Mouse (Mus musculus) liver, embryonic 16.5 days (tissue): Measurements from ENCODE around the gene Fermt1. TPM values are rescaled to one million over a fixed set of nuclear protein-coding genes. Genes with fewer than 3 reads are reported as not detected.

Source experiments
- ATAC-seq: fragments of 200-750 bp; cut with Nextera tagmentation; 2 replicates; pipeline ENCODE4 v1.8.0; 2017; ENCODE audit warnings: low read depth, mild to moderate bottlenecking, moderate number of reproducible peaks, moderate library complexity
- H3K27ac ChIP-seq: fragments of 300-500 bp; sonication (generic); 2 replicates; pipeline ENCODE4 v1.5.1; 2014; ENCODE audit warnings: mild to moderate bottlenecking, low read length
- H3K27me3 ChIP-seq: fragments of 300-500 bp; sonication (generic); 2 replicates; pipeline ENCODE4 v1.6.1; 2014; ENCODE audit warnings: low read depth, low read length, mixed read lengths; ENCODE audit not compliant: control insufficient read depth, insufficient read depth
- H3K36me3 ChIP-seq: fragments of 300-500 bp; sonication (generic); 2 replicates; pipeline ENCODE4 v1.6.1; 2014; ENCODE audit warnings: mild to moderate bottlenecking; ENCODE audit not compliant: control insufficient read depth, insufficient read depth
- H3K4me1 ChIP-seq: fragments of 300-500 bp; sonication (generic); 2 replicates; pipeline ENCODE4 v1.6.1; 2014; ENCODE audit warnings: low read depth, low read length, mixed read lengths; ENCODE audit not compliant: control insufficient read depth
- H3K4me2 ChIP-seq: fragments of 300-500 bp; sonication (generic); 2 replicates; pipeline ENCODE4 v1.6.1; 2014; ENCODE audit warnings: low read depth, low read length, mixed read lengths
- H3K4me3 ChIP-seq: fragments of 300-500 bp; sonication (generic); 2 replicates; pipeline ENCODE4 v1.5.1; 2014; ENCODE audit warnings: low read depth, mild to moderate bottlenecking, low read length
- H3K9ac ChIP-seq: fragments of 300-500 bp; sonication (generic); 2 replicates; pipeline ENCODE4 v1.6.1; 2014; ENCODE audit warnings: low read depth, low read length
- H3K9me3 ChIP-seq: fragments of 300-500 bp; sonication (generic); replicated peaks from 2 replicates; pipeline ENCODE4 v1.6.1; 2016; ENCODE audit warnings: low read length; ENCODE audit not compliant: control insufficient read depth
- WGBS: fragments of 180-500 bp; shearing (Covaris S2); extraction: QIAGEN DNeasy Blood & Tissue Kit; methylation state at CpG from one replicate; pipeline ENCODE4 v1.1.7; 2014; ENCODE audit not compliant: insufficient replicate concordance; 5-methylcytosine and 5-hydroxymethylcytosine counted together
- polyA plus RNA-seq: library from polyadenylated mRNA; unstranded; fragments of >200 nt; fragmentation: Nextera tagmentation; extraction: Ambion mirVana; gene quantifications from 2 replicates; pipeline ENCODE4 v1.2.1, GENCODE M21; 2015

The Fermt1 gene
- polyA plus RNA-seq, 1 experiment from 2014 or later, result 0.21 TPM

GRCm38 (mm10) chr2:132901636-132902035 is 44.1 kb downstream of the Fermt1 start:
- H3K4me3 ChIP-seq, result no peak overlapping the region
- no peaks in the 10 kb centered on the region for H3K36me3 ChIP-seq
- H3K9me3 ChIP-seq, result no peaks in the 10 kb centered on the region
- WGBS, result 59% methylated on average over 4 of the region's 4 CpGs
- no peaks in the 10 kb centered on the region for H3K4me1 ChIP-seq
- H3K27ac ChIP-seq, result no peak overlapping the region
- H3K27me3 ChIP-seq, result no peaks in the 10 kb centered on the region
- H3K9ac ChIP-seq, result no peak overlapping the region
- ATAC-seq, result no peak
- no peak overlapping the region for H3K4me2 ChIP-seq

- ATAC-seq, result no peak
These were observed 45.1 kb downstream of the Fermt1 start for GRCm38 (mm10) chr2:132900596-132900995.

GRCm38 (mm10) chr2:132898211-132898610 is 47.5 kb downstream of the Fermt1 start:
- Histone ChIP-seq H3K27ac (no peak overlapping the region), H3K4me3 (no peak overlapping the region), H3K27me3 (no peaks in the 10 kb centered on the region), H3K9ac (no peak overlapping the region), H3K4me2 (no peak overlapping the region), H3K9me3 (no peaks in the 10 kb centered on the region), H3K36me3 (no peaks in the 10 kb centered on the region), H3K4me1 (no peaks in the 10 kb centered on the region)
- ATAC-seq, result no peak
- 21% methylated on average over 1 of the region's 1 CpGs for WGBS

More at GRCm38 (mm10) chr2:132900596-132900995, 45.1 kb downstream of the Fermt1 start:
- Histone ChIP-seq H3K4me2 (no peak overlapping the region), H3K36me3 (no peaks in the 10 kb centered on the region), H3K9me3 (no peaks in the 10 kb centered on the region), H3K4me1 (no peaks in the 10 kb centered on the region), H3K9ac (no peak overlapping the region), H3K4me3 (no peak overlapping the region), H3K27me3 (no peaks in the 10 kb centered on the region), H3K27ac (no peak overlapping the region)
- WGBS, result 41% methylated on average over 1 of the region's 1 CpGs

- ATAC-seq, result no peak
- Histone ChIP-seq H3K27me3 (no peaks in the 10 kb centered on the region), H3K9ac (no peak overlapping the region), H3K4me3 (no peak overlapping the region), H3K27ac (no peak overlapping the region), H3K36me3 (no peaks in the 10 kb centered on the region), H3K9me3 (no peaks in the 10 kb centered on the region), H3K4me1 (no peaks in the 10 kb centered on the region), H3K4me2 (no peak overlapping the region)
- 65% methylated on average over 5 of the region's 5 CpGs for WGBS
These were observed 51.9 kb downstream of the Fermt1 start for GRCm38 (mm10) chr2:132893826-132894225.

- H3K27me3 ChIP-seq, result peaks cover 7% of the 10 kb centered on the region
- no peaks in the 10 kb centered on the region for H3K4me1 ChIP-seq
- H3K27ac ChIP-seq, result no peak overlapping the region
- ATAC-seq, result no peak
- H3K4me3 ChIP-seq, result no peak overlapping the region
- H3K9me3 ChIP-seq, result no peaks in the 10 kb centered on the region
- no peaks in the 10 kb centered on the region for H3K36me3 ChIP-seq
- no peak overlapping the region for H3K4me2 ChIP-seq
- H3K9ac ChIP-seq, result no peak overlapping the region
- WGBS, result 64% methylated on average over 6 of the region's 7 CpGs
These were observed 60.4 kb downstream of the Fermt1 start for GRCm38 (mm10) chr2:132885312-132885711.

- no peak for ATAC-seq
- Histone ChIP-seq H3K9me3 (no peaks in the 10 kb centered on the region), H3K36me3 (no peaks in the 10 kb centered on the region), H3K9ac (no peak overlapping the region), H3K27ac (no peak overlapping the region), H3K27me3 (peaks cover 16% of the 10 kb centered on the region), H3K4me3 (no peak overlapping the region), H3K4me1 (no peaks in the 10 kb centered on the region), H3K4me2 (no peak overlapping the region)
- WGBS, result 45% methylated on average over 8 of the region's 8 CpGs
These were observed 61.3 kb downstream of the Fermt1 start for GRCm38 (mm10) chr2:132884303-132884967.

- peak within 1 kb of the TSS; percentile 58 for H3K4me2 ChIP-seq
- no peak within 1 kb of the TSS for H3K27ac ChIP-seq
- H3K4me1 ChIP-seq, result no peaks in the 10 kb centered on the region
- no peaks in the 10 kb centered on the region for H3K9me3 ChIP-seq
- H3K4me3 ChIP-seq, result peak within 1 kb of the TSS; percentile 45
- H3K36me3 ChIP-seq, result no peaks in the 10 kb centered on the region
- 17% methylated on average over 12 of the region's 12 CpGs for WGBS
- ATAC-seq, result no peak
- no peak within 1 kb of the TSS for H3K9ac ChIP-seq
- H3K27me3 ChIP-seq, result peaks cover 36% of the 10 kb centered on the region
These were observed 64.7 kb downstream of the Fermt1 start, which contains the start of gene Lrrn4 for GRCm38 (mm10) chr2:132880844-132881645. Gene Lrrn4 (minus strand): TSS chr2:132880891.

GRCm38 (mm10) chr2:132879261-132880044 is 66.3 kb downstream of the Fermt1 start:
- H3K4me3 ChIP-seq, result peak overlapping the region; percentile 45
- peak overlapping the region; percentile 58 for H3K4me2 ChIP-seq
- no peaks in the 10 kb centered on the region for H3K36me3 ChIP-seq
- peaks cover 36% of the 10 kb centered on the region for H3K27me3 ChIP-seq
- ATAC-seq, result peak; percentile 35
- no peak overlapping the region for H3K9ac ChIP-seq
- H3K9me3 ChIP-seq, result no peaks in the 10 kb centered on the region
- no peaks in the 10 kb centered on the region for H3K4me1 ChIP-seq
- WGBS, result under 1% methylated on average over 54 of the region's 58 CpGs
- no peak overlapping the region for H3K27ac ChIP-seq
